Mouse (Mus musculus) heart, postnatal 10 days (tissue): ENCODE measurements around the gene Fetub. TPM values are rescaled to one million over a fixed set of nuclear protein-coding genes. Genes with fewer than 3 reads are reported as not detected.
A peak's percentile ranks its signal among the peaks of the same experiment; 100 is the strongest.

ENCODE experiments used
- DNase-seq, 2 experiments: peaks; one replicate each; pipeline ENCODE4 v3.0.0; 2021
- intact Hi-C: fragments of 180-260 bp; cut with DNase I; formaldehyde crosslinking; loops from one replicate; pipeline ENCODE4 v1.15.1; 2025
- total RNA-seq, 2 experiments: library from RNA; stranded (reverse); gene quantifications; 2 replicates each; pipeline ENCODE4 v1.2.3; 2021

Gene Fetub
- not detected for total RNA-seq

GRCm38 (mm10) chr16:22918034-22918433 is at the start of gene Fetub:
TSS of gene Fetub (plus strand) at chr16:22918334.
- intact Hi-C loops = no loop called here
- DNase-seq = no peak

GRCm38 (mm10) chr16:22872397-22872796 is 45.7 kb upstream of the Fetub start:
- intact Hi-C loops = no loop called here
- DNase-seq = no peak

- intact Hi-C loops = no loop called here
- DNase-seq = peak in 1 of 2 experiments; percentile 25
Measured at GRCm38 (mm10) chr16:22873369-22873768, 44.8 kb upstream of the Fetub start.

- intact Hi-C loops = loop anchor here (1.0 to 2.0 kb wide), 3 partner anchors 76 to 258 kb away; no protein-coding TSS in a partner anchor
- peak; percentile 37 to 63 for DNase-seq
Measured at GRCm38 (mm10) chr16:22876218-22877043, 41.7 kb upstream of the Fetub start.

- peak in 1 of 2 experiments; percentile 14 for DNase-seq
Measured at GRCm38 (mm10) chr16:22877660-22878390, 40.3 kb upstream of the Fetub start.

GRCm38 (mm10) chr16:22878716-22879115 is 39.4 kb upstream of the Fetub start:
- intact Hi-C loops = no loop called here
- DNase-seq = no peak

More at GRCm38 (mm10) chr16:22877660-22878390, 40.3 kb upstream of the Fetub start:
- intact Hi-C loops = loop anchor here (1.0 to 2.0 kb wide), 3 partner anchors 75 to 257 kb away; no protein-coding TSS in a partner anchor

- DNase-seq = no peak
Measured at GRCm38 (mm10) chr16:22879945-22880595, 38.1 kb upstream of the Fetub start.

GRCm38 (mm10) chr16:22880900-22881299 is 37.2 kb upstream of the Fetub start:
- intact Hi-C loops = no loop called here
- no peak for DNase-seq

More at GRCm38 (mm10) chr16:22879945-22880595, 38.1 kb upstream of the Fetub start:
- intact Hi-C loops = no loop called here

GRCm38 (mm10) chr16:22881487-22881886 is 36.6 kb upstream of the Fetub start:
- intact Hi-C loops = no loop called here
- DNase-seq = no peak

GRCm38 (mm10) chr16:22883441-22883840 is 34.7 kb upstream of the Fetub start:
- intact Hi-C loops = no loop called here

GRCm38 (mm10) chr16:22885356-22885755 is 32.8 kb upstream of the Fetub start:
- no peak for DNase-seq
- intact Hi-C loops = no loop called here

More at GRCm38 (mm10) chr16:22883441-22883840, 34.7 kb upstream of the Fetub start:
- DNase-seq = no peak

GRCm38 (mm10) chr16:22886726-22887125 is 31.4 kb upstream of the Fetub start:
- DNase-seq = no peak
- intact Hi-C loops = no loop called here

GRCm38 (mm10) chr16:22888835-22889234 is 29.3 kb upstream of the Fetub start:
- intact Hi-C loops = no loop called here
- DNase-seq = no peak

- no peak for DNase-seq
Measured at GRCm38 (mm10) chr16:22889716-22890115, 28.4 kb upstream of the Fetub start.

GRCm38 (mm10) chr16:22890683-22891510 is 27.2 kb upstream of the Fetub start, which contains the start of gene Ahsg:
TSS of gene Ahsg (plus strand) at chr16:22891277.
- intact Hi-C loops = no loop called here
- no peak for DNase-seq

More at GRCm38 (mm10) chr16:22889716-22890115, 28.4 kb upstream of the Fetub start:
- intact Hi-C loops = no loop called here

- intact Hi-C loops = no loop called here
- no peak for DNase-seq
Measured at GRCm38 (mm10) chr16:22891733-22892154, 26.4 kb upstream of the Fetub start.

- no peak for DNase-seq
- intact Hi-C loops = no loop called here
Measured at GRCm38 (mm10) chr16:22894095-22894494, 24.0 kb upstream of the Fetub start.

- DNase-seq = no peak
- intact Hi-C loops = no loop called here
Measured at GRCm38 (mm10) chr16:22896618-22897017, 21.5 kb upstream of the Fetub start.

- intact Hi-C loops = no loop called here
- DNase-seq = no peak
Measured at GRCm38 (mm10) chr16:22899346-22899745, 18.8 kb upstream of the Fetub start.
